Comparison of ENCODE assay signal across 12 mouse cellular contexts in genomic region chr3:63610113-63610919, GRCm38 (mm10).
DNase-seq lines count a peak whose midpoint lies in the region; ATAC-seq lines count a peak whose summit lies in the region.
"Had no signal": no experiment of that assay in that cellular context is flagged by ENCODE, and none has a peak within 500 bp of the region (broad histone marks: within the 10 kb centered on the region; RNA-seq: fewer than 3 reads in every experiment).

No protein-coding gene starts in this region.

- peak overlapping the region; percentile 40 for H3K4me3 ChIP-seq in heart, embryonic 16.5 days (ENCODE audit: low read length)

- H3K27me3 ChIP-seq in heart, embryonic 16.5 days (ENCODE audit: control insufficient read depth, insufficient read depth, low read length), result no peaks in the 10 kb centered on the region
- H3K27me3 ChIP-seq: CH12.LX had no signal

- no peaks in the 10 kb centered on the region for H3K9me3 ChIP-seq in heart, embryonic 16.5 days (replicated peaks; ENCODE audit: control insufficient read depth, low read length)

- no peak overlapping the region for H3K9ac ChIP-seq in heart, embryonic 16.5 days (ENCODE audit: low read length)

- no peaks in the 10 kb centered on the region for H3K36me3 ChIP-seq in heart, embryonic 16.5 days (ENCODE audit: control insufficient read depth, insufficient read depth)

- H3K27ac ChIP-seq in heart, embryonic 16.5 days (ENCODE audit: low read length), result no peak overlapping the region

- no peak for DNase-seq in heart, postnatal 25 days (ENCODE audit: low spot score)
- DNase-seq in testis, postnatal 14 days (ENCODE audit: low spot score), result peak; percentile 21
- no peak for DNase-seq in testis, postnatal 10 days (ENCODE audit: low spot score)
- DNase-seq in kidney, postnatal 10 days, result peak; percentile 11
- DNase-seq in spleen, postnatal 4 days (ENCODE audit: low spot score in 2 of 2), result no peak
- DNase-seq in cerebellum, adult 11 months, result no peak
- no peak for DNase-seq in right cerebral cortex, postnatal 36 days (ENCODE audit: low spot score in 2 of 2)
- DNase-seq: adrenal gland, adult 8-10 months; gastrocnemius, postnatal 25 days; thymus, adult 18-20 months had no signal

- H3K4me2 ChIP-seq in heart, embryonic 16.5 days (ENCODE audit: low read depth, low read length), result peak overlapping the region; percentile 62

- no peak for ATAC-seq in heart, embryonic 16.5 days (replicated peaks; ENCODE audit: extremely low read depth, insufficient read depth, low FRiP score)

- 31% methylated on average over 5 of the region's 5 CpGs for WGBS in heart, embryonic 16.5 days

- intact Hi-C loops in heart, postnatal 25 days (cut with DNase I), result no loop called here

- H3K4me1 ChIP-seq in heart, embryonic 16.5 days (ENCODE audit: control insufficient read depth, insufficient read depth, low read length), result peaks cover 2% of the 10 kb centered on the region; the same call in 1 of the 2 replicates

Comparison
In these comparisons a context has a peak if more than half of its experiments do, and no peak if none do; other contexts are left out.
1. DNase-seq: peak in testis, postnatal 14 days (single experiment) and kidney, postnatal 10 days (single experiment); none in heart, postnatal 25 days (single experiment), testis, postnatal 10 days (single experiment), spleen, postnatal 4 days (0 of 2), cerebellum, adult 11 months (single experiment) and right cerebral cortex, postnatal 36 days (0 of 2).